Mouse (Mus musculus) small intestine, adult 2 months (tissue): Measurements from ENCODE around the gene Tpbgl.

Experiments
- CTCF ChIP-seq: fragments of 200-500 bp; IDR thresholded peaks from 2 replicates; pipeline ENCODE4 v1.5.1; 2012; ENCODE audit warnings: low read depth, mild to moderate bottlenecking, control low read depth, inconsistent platforms, low read length, moderate library complexity, mixed read lengths; ENCODE audit not compliant: insufficient replicate concordance, insufficient read length; ENCODE audit errors: extremely low read depth
- POLR2A ChIP-seq: fragments of 200-500 bp; IDR thresholded peaks from 2 replicates; pipeline ENCODE4 v1.6.1; 2012; ENCODE audit warnings: low read depth, mild to moderate bottlenecking, control low read depth, inconsistent platforms, low read length, moderate library complexity

DNA sequence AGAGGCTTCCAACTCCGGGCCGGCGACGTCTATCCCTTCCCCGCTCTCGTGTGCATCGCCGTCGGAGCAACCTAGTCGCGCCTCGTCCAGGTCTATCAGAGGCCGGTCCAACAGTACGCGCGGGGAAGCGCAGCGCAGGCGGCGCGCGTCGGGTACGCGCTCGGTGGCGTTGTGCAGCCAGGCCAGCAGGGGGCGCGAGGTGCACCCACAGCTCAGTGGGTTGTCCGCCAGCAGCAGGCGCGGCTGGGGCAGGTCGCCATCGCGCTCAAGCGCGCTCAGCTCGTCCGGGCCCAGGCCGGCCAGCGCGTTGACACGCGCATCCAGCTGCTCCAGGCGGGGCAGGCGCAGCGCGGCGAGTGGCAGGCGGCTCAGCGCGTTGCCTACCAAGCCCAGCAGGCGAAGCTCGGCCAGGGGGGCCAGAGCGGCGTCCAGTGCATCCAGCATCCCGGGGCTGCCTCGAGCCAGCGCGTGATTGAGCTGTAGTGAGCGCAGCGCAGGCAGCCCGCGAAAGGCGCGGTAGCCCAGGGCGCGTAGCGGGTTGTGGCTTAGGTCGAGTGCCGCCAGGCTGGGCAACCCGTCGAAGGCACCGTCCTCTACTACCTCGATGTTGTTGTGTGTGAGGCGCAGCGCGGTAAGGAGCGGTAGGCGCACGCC is 1.1 kb downstream of the Tpbgl start:
- TF ChIP-seq POLR2A (no peak), CTCF (peak; percentile 75)
